Mouse (Mus musculus) CH12.LX (cell line): ENCODE results near the gene Kmt5a. TPM values are rescaled to one million over a fixed set of nuclear protein-coding genes. Genes with fewer than 3 reads are reported as not detected.
"Not testable (repeated sequence)": the region's sequence is repeated elsewhere in the genome, so short reads cannot be mapped to it uniquely, and the experiment has no call there.

ENCODE experiments used
- DNase-seq: peaks from one replicate; pipeline ENCODE4 v3.0.0-alpha.2; 2013; ENCODE audit errors: extremely low read depth
- H3K27ac ChIP-seq: 2 replicates; pipeline ENCODE4 v1.5.1; 2012; ENCODE audit warnings: low read depth, mild to moderate bottlenecking, control low read depth, moderate library complexity; ENCODE audit not compliant: insufficient read depth
- H3K27me3 ChIP-seq: replicated peaks from 2 replicates; pipeline ENCODE3; 2012; ENCODE audit warnings: inconsistent platforms
- H3K36me3 ChIP-seq, 2 experiments: replicated peaks in 1 of 2; 2 replicates each; pipeline versions ENCODE3 to v1.6.1; 2012; ENCODE audit warnings: inconsistent platforms in 1 of 2, low read length in 1 of 2, mild to moderate bottlenecking in 1 of 2, mixed read lengths in 1 of 2, moderate library complexity in 1 of 2; ENCODE audit not compliant: control insufficient read depth in 1 of 2, insufficient read depth in 1 of 2
- H3K4me1 ChIP-seq, 2 experiments: 2 replicates each; pipeline ENCODE4 v1.6.1; 2012; ENCODE audit warnings: inconsistent platforms in 1 of 2, moderate library complexity in 1 of 2; ENCODE audit not compliant: insufficient read depth in 2 of 2, control insufficient read depth in 1 of 2
- H3K4me2 ChIP-seq: 2 replicates; pipeline ENCODE4 v1.6.1; 2012; ENCODE audit warnings: low read depth, mild to moderate bottlenecking, control low read depth; ENCODE audit not compliant: poor library complexity, insufficient read depth, severe bottlenecking
- H3K4me3 ChIP-seq, 3 experiments: fragments of 150-350 bp in 1 of 3; sonication (generic) in 1 of 3; replicated peaks in 1 of 3; 2 replicates each; pipeline versions ENCODE3 to v1.5.1; 2011 to 2012; ENCODE audit warnings: low read depth in 2 of 3, low read length in 2 of 3, mild to moderate bottlenecking in 2 of 3, moderate library complexity in 2 of 3, control low read depth in 1 of 3, improper control_type of control experiment in 1 of 3, inconsistent platforms in 1 of 3, mixed read lengths in 1 of 3; ENCODE audit not compliant: poor library complexity in 1 of 3
- H3K79me2 ChIP-seq: replicated peaks from 2 replicates; pipeline ENCODE4 v1.6.1; 2012; ENCODE audit warnings: mild to moderate bottlenecking, moderate library complexity; ENCODE audit not compliant: control insufficient read depth, poor library complexity, insufficient read depth, severe bottlenecking; ENCODE audit errors: extremely low read depth
- H3K9ac ChIP-seq: 2 replicates; pipeline ENCODE4 v1.6.1; 2012; ENCODE audit warnings: low read depth, mild to moderate bottlenecking, control low read depth, moderate library complexity; ENCODE audit not compliant: insufficient read depth
- H3K9me3 ChIP-seq: replicated peaks from 2 replicates; pipeline ENCODE3; 2012; ENCODE audit warnings: low read length, inconsistent platforms, mixed read lengths
- CHD2 ChIP-seq: IDR thresholded peaks from 2 replicates; pipeline ENCODE4 v1.6.1; 2011; ENCODE audit warnings: low read length, improper control_type of control experiment
- EP300 ChIP-seq: IDR thresholded peaks from 2 replicates; pipeline ENCODE4 v1.6.1; 2011; ENCODE audit warnings: low read length, improper control_type of control experiment
- ETS1 ChIP-seq: conservative IDR thresholded peaks from 2 replicates; pipeline ENCODE4 v1.6.1; 2012; ENCODE audit warnings: low read depth, mild to moderate bottlenecking, inconsistent platforms, low read length, improper control_type of control experiment, moderate library complexity
- GABPA ChIP-seq: IDR thresholded peaks from 2 replicates; pipeline ENCODE4 v1.6.1; 2012; ENCODE audit warnings: low read depth, low read length, improper control_type of control experiment, inconsistent platforms; ENCODE audit not compliant: insufficient replicate concordance
- JUN ChIP-seq: IDR thresholded peaks from 2 replicates; pipeline ENCODE4 v1.6.1; 2011; ENCODE audit warnings: low read depth, mild to moderate bottlenecking, low read length, improper control_type of control experiment, moderate library complexity; ENCODE audit not compliant: insufficient read depth
- JUND ChIP-seq: conservative IDR thresholded peaks from 2 replicates; pipeline ENCODE4 v1.6.1; 2011; ENCODE audit warnings: low read depth, low read length, improper control_type of control experiment
- MAFK ChIP-seq: IDR thresholded peaks from 2 replicates; pipeline ENCODE4 v1.6.1; 2011; ENCODE audit warnings: low read length, improper control_type of control experiment; ENCODE audit not compliant: insufficient replicate concordance
- MAX ChIP-seq: IDR thresholded peaks from 2 replicates; pipeline ENCODE4 v1.6.1; 2011; ENCODE audit warnings: low read length, improper control_type of control experiment
- MAZ ChIP-seq: IDR thresholded peaks from 2 replicates; pipeline ENCODE4 v1.6.1; 2012; ENCODE audit warnings: low read depth, mild to moderate bottlenecking, inconsistent platforms, low read length, improper control_type of control experiment, moderate library complexity
- MEF2A ChIP-seq: IDR thresholded peaks from 2 replicates; pipeline ENCODE4 v1.6.1; 2014; ENCODE audit warnings: low read depth, mild to moderate bottlenecking, inconsistent platforms, low read length, improper control_type of control experiment, borderline replicate concordance
- MXI1 ChIP-seq: IDR thresholded peaks from 2 replicates; pipeline ENCODE4 v1.6.1; 2011; ENCODE audit warnings: mild to moderate bottlenecking, low read depth, low read length, improper control_type of control experiment
- NELFE ChIP-seq: IDR thresholded peaks from 2 replicates; pipeline ENCODE4 v1.6.1; 2011; ENCODE audit warnings: low read depth, low read length, improper control_type of control experiment
- NRF1 ChIP-seq: IDR thresholded peaks from 2 replicates; pipeline ENCODE4 v1.6.1; 2014; ENCODE audit warnings: low read depth, mild to moderate bottlenecking, inconsistent platforms, low read length, improper control_type of control experiment, moderate library complexity
- PAX5 ChIP-seq: IDR thresholded peaks from 2 replicates; pipeline ENCODE4 v1.6.1; 2012; ENCODE audit warnings: low read length, inconsistent platforms, mixed read lengths
- POLR2A ChIP-seq: IDR thresholded peaks from 2 replicates; pipeline ENCODE4 v1.6.1; 2011; ENCODE audit warnings: low read depth, mild to moderate bottlenecking, improper control_type of control experiment, low read length
- POLR2AphosphoS2 ChIP-seq: IDR thresholded peaks from 2 replicates; pipeline ENCODE4 v1.6.1; 2011; ENCODE audit warnings: low read depth, low read length, improper control_type of control experiment
- RAD21 ChIP-seq: IDR thresholded peaks from 2 replicates; pipeline ENCODE4 v1.6.1; 2011; ENCODE audit warnings: low read depth, mild to moderate bottlenecking, low read length, improper control_type of control experiment, moderate library complexity
- RCOR1 ChIP-seq: conservative IDR thresholded peaks from 2 replicates; pipeline ENCODE4 v1.6.1; 2012; ENCODE audit warnings: low read depth, mild to moderate bottlenecking, inconsistent platforms, low read length, improper control_type of control experiment
- SMC3 ChIP-seq: IDR thresholded peaks from 2 replicates; pipeline ENCODE4 v1.6.1; 2011; ENCODE audit warnings: low read depth, low read length, improper control_type of control experiment
- UBTF ChIP-seq: IDR thresholded peaks from 2 replicates; pipeline ENCODE4 v1.6.1; 2012; ENCODE audit warnings: low read depth, mild to moderate bottlenecking, inconsistent platforms, low read length, improper control_type of control experiment, moderate library complexity
- USF1 ChIP-seq: IDR thresholded peaks from 2 replicates; pipeline ENCODE4 v1.6.1; 2014; ENCODE audit warnings: low read depth, mild to moderate bottlenecking, inconsistent platforms, low read length, improper control_type of control experiment
- USF2 ChIP-seq: conservative IDR thresholded peaks from 2 replicates; pipeline ENCODE4 v1.6.1; 2011; ENCODE audit warnings: low read depth, low read length, improper control_type of control experiment
- ZKSCAN1 ChIP-seq: IDR thresholded peaks from 2 replicates; pipeline ENCODE4 v1.6.1; 2012; ENCODE audit warnings: low read depth, inconsistent platforms, low read length, improper control_type of control experiment, borderline replicate concordance
- ZMIZ1 ChIP-seq: IDR thresholded peaks from 2 replicates; pipeline ENCODE4 v1.6.1; 2012; ENCODE audit warnings: low read depth, mild to moderate bottlenecking, inconsistent platforms, low read length, improper control_type of control experiment
- dilution Hi-C: fragments of 300-500 bp; cut with MboI; formaldehyde crosslinking; loops from 2 replicates; pipeline ENCODE4 v1.14.3; 2020; ENCODE audit warnings: low sequenced_read_pairs; ENCODE audit not compliant: extremely low pct_unique_long_range_greater_than_20kb, extremely low pct_ligation_motif_present
- in situ Hi-C: fragments of 300-500 bp; cut with MboI; formaldehyde crosslinking; loops from 3 replicates; pipeline ENCODE4 v1.14.3; 2019; ENCODE audit warnings: low sequenced_read_pairs, low pct_ligation_motif_present, low pct_unique_long_range_greater_than_20kb, mixed read lengths
- polyA plus RNA-seq: library from polyadenylated mRNA; unstranded; fragments of >175 nt; gene quantifications from 2 replicates; pipeline ENCODE4 v1.2.1, GENCODE M21; 2012; ENCODE audit warnings: low read depth; ENCODE audit not compliant: insufficient read length
- total RNA-seq, 2 experiments: library from RNA; depleted of rRNA; stranded (reverse); fragments of 300-350 nt in 1 of 2; fragments of >200 nt in 1 of 2; gene quantifications; 2 replicates each; pipeline ENCODE4 v1.2.3; 2012 to 2014

Gene Kmt5a
- total and polyA plus RNA-seq, 3 experiments = 55.3 to 151 (median 62.8) TPM

DNA sequence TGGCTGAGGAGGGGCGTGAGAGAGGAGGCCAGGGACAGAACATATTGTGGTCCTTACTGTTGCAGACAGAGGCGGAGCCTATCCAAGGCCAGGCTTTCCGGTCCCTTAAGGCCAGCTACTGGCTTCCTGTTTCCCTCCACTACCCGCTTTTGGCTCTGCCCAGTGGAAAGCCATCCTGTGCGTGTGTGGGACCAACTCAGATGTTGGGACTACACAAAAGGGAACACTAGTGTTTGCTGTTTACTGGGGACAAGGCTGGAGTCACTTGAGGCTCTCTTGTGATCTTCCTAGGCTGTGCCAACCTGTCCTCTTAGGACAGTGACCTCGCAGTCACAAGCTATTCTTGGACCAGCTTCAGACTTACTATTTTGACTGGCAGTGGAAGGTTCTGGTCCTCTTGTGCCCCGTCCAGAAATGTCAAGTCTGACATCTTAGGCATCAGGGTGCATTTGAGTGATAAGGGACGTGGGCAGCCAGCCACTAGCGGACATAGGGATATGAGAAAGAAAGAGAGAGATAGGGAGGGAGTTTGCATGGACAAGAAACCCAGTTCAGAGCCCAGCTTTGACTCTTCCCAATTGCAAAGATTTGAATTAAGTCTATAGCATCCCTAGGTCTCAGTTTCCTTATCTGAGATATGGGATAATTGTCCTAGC, 58.6 kb downstream of the Kmt5a start:
- H3K27me3 ChIP-seq = no peaks in the 10 kb centered on the region
- no peak for TF ChIP-seq RCOR1
- TF ChIP-seq UBTF = no peak
- TF ChIP-seq NELFE = no peak
- no peak for TF ChIP-seq MXI1
- no peak for TF ChIP-seq GABPA
- no peak for TF ChIP-seq MAFK
- TF ChIP-seq ZMIZ1 = no peak
- no peak for TF ChIP-seq MAX
- no peak for TF ChIP-seq JUND
- no peak for TF ChIP-seq PAX5
- TF ChIP-seq POLR2AphosphoS2 = no peak
- no peak for TF ChIP-seq USF2
- no peak for TF ChIP-seq SMC3
- TF ChIP-seq USF1 = no peak
- no peak for TF ChIP-seq EP300
- TF ChIP-seq MEF2A = no peak
- TF ChIP-seq ETS1 = no peak
- no peak for TF ChIP-seq NRF1
- no peak for TF ChIP-seq RAD21
- no peaks in the 10 kb centered on the region for H3K9me3 ChIP-seq
- no peak overlapping the region for H3K9ac ChIP-seq
- H3K79me2 ChIP-seq = no peaks in the 10 kb centered on the region
- in situ Hi-C loops = no loop called here
- H3K4me3 ChIP-seq = no peak overlapping the region
- peaks cover 0 to 47% of the 10 kb centered on the region in 2 experiments; a peak in 2 of 4 replicates for H3K4me1 ChIP-seq
- no peak for DNase-seq
- H3K36me3 ChIP-seq = peaks cover 5 to 46% of the 10 kb centered on the region in 2 experiments
- H3K27ac ChIP-seq = no peak overlapping the region
- dilution Hi-C loops = no loop called here
- no peak overlapping the region for H3K4me2 ChIP-seq

DNA sequence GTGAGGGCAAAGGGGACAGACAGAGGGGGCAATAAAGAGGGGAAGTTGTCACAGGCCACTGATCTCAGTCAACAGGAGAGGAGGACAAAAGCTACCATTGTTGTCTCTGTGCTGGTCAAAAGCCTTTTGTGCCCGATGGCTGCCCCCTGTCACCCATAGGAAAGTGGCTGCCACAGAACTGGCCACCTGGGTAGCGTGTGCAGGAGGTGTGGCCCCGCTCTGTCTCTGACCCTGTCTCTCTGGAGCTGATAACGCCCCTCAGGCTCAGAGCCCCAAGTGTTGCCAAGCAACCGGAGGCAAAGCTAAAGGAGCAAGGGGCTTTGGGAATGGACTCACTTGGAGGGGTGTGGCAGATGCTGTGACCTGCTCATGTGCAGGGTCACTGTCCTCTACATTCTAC, 59.3 kb downstream of the Kmt5a start:
- TF ChIP-seq JUN = no peak
- no peak for TF ChIP-seq ZKSCAN1
- TF ChIP-seq MAZ = no peak
- TF ChIP-seq CHD2 = no peak
- no peak for TF ChIP-seq POLR2AphosphoS2
- no peak for TF ChIP-seq POLR2A
- H3K4me2 ChIP-seq = no peak overlapping the region
- peaks cover 0 to 45% of the 10 kb centered on the region in 2 experiments; a peak in 2 of 4 replicates for H3K4me1 ChIP-seq

DNA sequence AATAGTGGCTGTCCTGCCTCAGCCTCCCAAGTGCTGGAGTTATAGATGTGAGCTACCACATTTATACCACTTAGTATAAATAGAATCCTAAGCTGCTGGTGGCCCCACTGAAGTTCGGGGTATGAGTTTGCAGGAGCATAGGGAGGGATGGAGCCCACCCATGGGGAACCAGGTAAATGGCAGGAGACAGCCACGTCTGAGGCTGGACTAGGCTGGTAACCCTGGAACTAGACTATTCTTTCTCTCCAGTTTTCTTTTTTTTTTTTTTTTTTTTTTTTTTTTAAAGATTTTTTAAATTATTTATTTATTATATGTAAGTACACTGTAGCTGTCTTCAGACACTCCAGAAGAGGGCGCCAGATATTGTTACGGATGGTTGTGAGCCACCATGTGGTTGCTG, 60.3 kb downstream of the Kmt5a start:
- H3K9ac ChIP-seq, H3K4me3 ChIP-seq, DNase-seq, H3K27ac ChIP-seq, in situ Hi-C loops, dilution Hi-C loops, H3K27me3 ChIP-seq, H3K79me2 ChIP-seq, H3K9me3 ChIP-seq, H3K4me2 ChIP-seq: not testable (repeated sequence)
- Histone ChIP-seq H3K36me3 (peaks cover 5 to 39% of the 10 kb centered on the region in 2 experiments), H3K4me1 (peaks cover 0 to 45% of the 10 kb centered on the region in 2 experiments; a peak in 2 of 4 replicates)

More for the DNA sequence above, 59.3 kb downstream of the Kmt5a start:
- peaks cover 5 to 44% of the 10 kb centered on the region in 2 experiments for H3K36me3 ChIP-seq
- in situ Hi-C loops = no loop called here
- H3K27ac ChIP-seq = no peak overlapping the region
- no peaks in the 10 kb centered on the region for H3K27me3 ChIP-seq
- dilution Hi-C loops = no loop called here
- H3K4me3 ChIP-seq = no peak overlapping the region
- no peak for DNase-seq
- no peaks in the 10 kb centered on the region for H3K9me3 ChIP-seq
- H3K79me2 ChIP-seq = no peaks in the 10 kb centered on the region
- H3K9ac ChIP-seq = no peak overlapping the region
